Mouse (Mus musculus): ENCODE data around the gene Taok1. TPM values are rescaled to one million over a fixed set of nuclear protein-coding genes. Genes with fewer than 3 reads are reported as not detected.
A peak's percentile ranks its signal among the peaks of the same experiment; 100 is the strongest.

Taok1 gene
- polyA plus RNA-seq, 1 experiment from 2014 or later = 37.5 TPM

DNA sequence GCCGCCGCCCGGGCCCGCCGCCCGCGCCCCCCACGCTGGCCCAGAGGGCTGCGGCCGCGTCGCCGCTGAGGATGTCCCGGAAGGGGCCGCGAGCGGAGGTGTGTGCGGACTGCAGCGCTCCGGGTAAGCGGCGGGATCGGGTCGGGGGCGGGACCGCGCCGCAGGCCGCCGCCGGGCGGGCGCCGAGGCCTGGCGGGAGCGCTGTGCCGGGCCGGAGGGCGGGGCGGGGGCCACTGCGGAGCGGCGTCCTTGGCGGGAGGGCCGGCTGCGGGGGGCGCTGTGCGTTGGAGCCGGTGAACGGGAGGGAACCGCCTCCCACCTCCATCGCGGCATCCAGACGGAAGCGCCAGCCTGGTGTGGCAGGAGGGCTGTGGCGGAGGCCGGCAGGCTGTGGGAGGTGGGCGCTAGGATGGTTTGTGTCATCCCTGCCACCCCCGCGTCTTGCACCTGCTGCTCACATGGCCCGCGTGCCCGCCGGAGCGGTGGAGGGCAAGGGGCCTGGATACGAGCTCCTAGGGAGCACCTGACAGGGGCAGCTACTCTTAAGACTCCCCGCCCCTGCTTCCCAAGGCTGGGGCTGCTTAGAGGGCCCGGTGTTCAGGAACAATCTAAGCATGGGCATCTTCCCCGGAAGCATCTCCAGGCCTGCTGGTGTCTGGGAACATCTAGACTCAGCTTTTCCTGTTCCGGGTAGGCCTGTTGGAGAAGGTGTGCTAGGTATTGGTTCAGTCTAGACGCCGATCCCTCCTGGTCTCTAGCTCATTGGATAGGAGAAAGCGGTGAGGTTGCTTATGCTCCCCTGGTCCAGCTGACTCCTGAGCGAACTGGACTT, 113.9 kb downstream of the Taok1 start, which contains the start of gene Git1:
Git1 (plus strand) TSS at position 51 of the 832 bp plus-strand sequence.
- DNase-seq (peak; percentile 60), ATAC-seq (ENCODE audit: low FRiP score, low TSS enrichment) (no peak)
- H3K27me3 ChIP-seq (ENCODE audit: control insufficient read depth, insufficient read depth, low read length) = no peaks in the 10 kb centered on the region
- peak within 1 kb of the TSS; percentile 89 for H3K27ac ChIP-seq (replicated peaks; ENCODE audit: low read depth, low read length)
- H3K4me3 ChIP-seq (replicated peaks; ENCODE audit: low read depth, low read length) = peak within 1 kb of the TSS; percentile 87
- H3K4me1 ChIP-seq (ENCODE audit: control insufficient read depth, insufficient read depth, low read length) = peaks cover 42% of the 10 kb centered on the region
- WGBS = 1% methylated on average over 59 of the region's 74 CpGs
- no peaks in the 10 kb centered on the region for H3K9me3 ChIP-seq (ENCODE audit: control insufficient read depth, low read length)
- H3K36me3 ChIP-seq (ENCODE audit: control insufficient read depth, insufficient read depth, low read length) = 0 out of 2 replicates have a peak, but pooled peaks cover 1% of the 10 kb centered on the region
- peak within 1 kb of the TSS; percentile 93 for H3K9ac ChIP-seq (replicated peaks; ENCODE audit: low read length)
- peak within 1 kb of the TSS; percentile 81 for H3K4me2 ChIP-seq (ENCODE audit: low read length)

DNA sequence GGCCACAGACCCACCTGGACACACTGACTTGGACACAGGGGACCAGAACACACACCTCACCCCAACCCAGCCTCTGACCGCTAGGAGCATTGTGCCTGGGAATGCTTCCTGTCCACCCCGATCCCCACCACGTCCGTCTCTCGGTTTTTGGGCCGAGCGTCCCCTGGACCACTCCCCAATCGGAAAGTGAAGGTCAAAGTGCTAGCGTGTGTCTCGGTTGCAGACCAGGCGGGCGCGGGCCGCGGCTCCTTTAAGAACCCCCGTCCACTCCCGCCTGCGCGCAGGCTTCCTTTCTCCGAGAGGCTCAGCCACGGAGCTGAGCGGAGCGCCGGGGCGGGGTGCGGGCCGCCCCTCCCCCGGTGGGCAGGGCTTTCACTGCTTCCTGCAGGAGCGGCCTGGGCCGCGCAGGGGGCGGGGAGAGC, 114.7 kb downstream of the Taok1 start:
- Histone ChIP-seq H3K9ac (replicated peaks; ENCODE audit: low read length) (peak overlapping the region; percentile 93), H3K36me3 (ENCODE audit: control insufficient read depth, insufficient read depth, low read length) (no peaks in the 10 kb centered on the region), H3K4me1 (ENCODE audit: control insufficient read depth, insufficient read depth, low read length) (peaks cover 47% of the 10 kb centered on the region), H3K9me3 (ENCODE audit: control insufficient read depth, low read length) (no peaks in the 10 kb centered on the region), H3K27ac (replicated peaks; ENCODE audit: low read depth, low read length) (peak overlapping the region; percentile 89), H3K27me3 (ENCODE audit: control insufficient read depth, insufficient read depth, low read length) (no peaks in the 10 kb centered on the region), H3K4me3 (replicated peaks; ENCODE audit: low read depth, low read length) (peak overlapping the region; percentile 41), H3K4me2 (ENCODE audit: low read length) (peak overlapping the region; percentile 81)
- WGBS = under 1% methylated on average over 31 of the region's 32 CpGs
- ATAC-seq (ENCODE audit: low FRiP score, low TSS enrichment) (peak; percentile 79), DNase-seq (peak; percentile 97)

DNA sequence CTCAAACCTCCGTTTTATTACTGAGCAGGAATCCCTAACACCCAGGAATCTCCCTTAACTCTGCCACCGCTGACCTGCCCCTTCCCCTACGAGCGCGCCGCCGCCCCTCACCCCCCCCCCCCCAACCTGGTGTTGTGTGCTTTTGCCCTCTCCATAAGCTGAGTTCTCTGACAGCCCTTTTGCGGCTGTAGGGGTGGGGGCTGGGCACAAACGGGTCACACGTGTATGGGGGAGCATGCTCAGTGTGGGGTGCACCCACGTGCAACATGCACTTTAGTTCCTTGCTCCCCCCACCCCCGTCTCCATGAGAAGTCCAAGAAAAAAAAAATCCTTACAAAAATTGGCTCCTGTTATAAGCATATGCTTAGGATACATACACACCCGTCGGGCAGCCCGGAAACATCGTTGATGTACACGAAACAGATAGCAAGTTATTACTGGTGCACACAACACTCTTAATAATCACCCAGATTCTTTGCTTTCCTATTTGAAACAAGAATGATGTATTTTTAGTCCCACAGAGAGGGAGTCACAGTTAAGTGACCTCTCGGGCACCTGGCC, 115.2 kb downstream of the Taok1 start:
- Histone ChIP-seq H3K27me3 (ENCODE audit: control insufficient read depth, insufficient read depth, low read length) (no peaks in the 10 kb centered on the region), H3K4me3 (replicated peaks; ENCODE audit: low read depth, low read length) (peak overlapping the region; percentile 41), H3K9me3 (ENCODE audit: control insufficient read depth, low read length) (no peaks in the 10 kb centered on the region), H3K36me3 (ENCODE audit: control insufficient read depth, insufficient read depth, low read length) (no peaks in the 10 kb centered on the region), H3K9ac (replicated peaks; ENCODE audit: low read length) (peak overlapping the region; percentile 93), H3K4me2 (ENCODE audit: low read length) (peak overlapping the region; percentile 81), H3K27ac (replicated peaks; ENCODE audit: low read depth, low read length) (peak overlapping the region; percentile 89), H3K4me1 (ENCODE audit: control insufficient read depth, insufficient read depth, low read length) (peaks cover 49% of the 10 kb centered on the region)
- ATAC-seq (ENCODE audit: low FRiP score, low TSS enrichment) (no peak), DNase-seq (peak; percentile 54)
- WGBS = 0% methylated on average over 18 of the region's 18 CpGs

DNA sequence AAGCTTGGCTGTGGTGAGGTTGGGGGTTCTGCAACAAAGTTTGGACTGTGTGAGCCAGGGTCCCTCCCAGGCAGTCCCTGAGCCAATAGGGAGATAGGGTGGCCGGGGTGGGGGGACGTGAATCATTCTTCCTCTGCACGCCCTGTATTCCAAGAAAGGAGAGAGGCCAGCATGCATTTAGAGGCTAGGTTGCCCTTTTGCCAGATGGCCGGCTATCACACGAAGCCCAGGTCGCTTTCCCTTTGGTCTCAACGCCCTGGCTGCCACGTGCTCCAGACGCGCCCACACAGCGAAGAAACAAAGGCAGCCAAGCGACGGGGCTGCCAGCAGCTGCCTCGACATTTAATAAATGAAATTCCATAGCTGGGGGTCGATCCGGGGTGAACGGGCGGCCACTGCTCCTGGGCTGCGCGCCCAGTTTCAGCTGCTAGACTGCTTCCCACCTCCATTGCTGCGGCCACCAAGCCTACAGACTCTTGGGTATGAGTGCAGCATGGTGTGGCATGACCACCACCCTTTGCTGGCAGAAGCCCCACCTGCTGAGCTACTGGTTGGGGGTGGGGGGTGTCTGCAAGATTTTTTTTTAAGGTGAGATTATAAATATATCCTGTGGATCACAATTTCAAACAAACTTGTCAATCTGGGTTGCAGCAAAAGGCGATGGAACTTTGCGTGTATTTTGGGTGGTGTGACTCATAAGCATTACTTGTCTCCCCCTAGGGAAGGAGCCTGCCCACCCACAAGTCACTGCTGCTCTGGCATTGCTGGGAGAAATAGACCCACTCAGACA, 115.9 kb downstream of the Taok1 start:
- DNase-seq = peak; percentile 67
- H3K27me3 ChIP-seq (ENCODE audit: control insufficient read depth, insufficient read depth, low read length) = no peaks in the 10 kb centered on the region
- WGBS = under 1% methylated on average over 23 of the region's 23 CpGs
- H3K9ac ChIP-seq (replicated peaks; ENCODE audit: low read length) = peak overlapping the region; percentile 48; the same call in 1 of the 2 replicates
- peak overlapping the region; percentile 81 for H3K4me2 ChIP-seq (ENCODE audit: low read length)
- H3K9me3 ChIP-seq (ENCODE audit: control insufficient read depth, low read length) = no peaks in the 10 kb centered on the region
- ATAC-seq (ENCODE audit: low FRiP score, low TSS enrichment) = peak; percentile 29; the same call in 1 of the 2 replicates
- peak overlapping the region; percentile 41 for H3K4me3 ChIP-seq (replicated peaks; ENCODE audit: low read depth, low read length)
- peak overlapping the region; percentile 75 for H3K27ac ChIP-seq (replicated peaks; ENCODE audit: low read depth, low read length)
- no peaks in the 10 kb centered on the region for H3K36me3 ChIP-seq (ENCODE audit: control insufficient read depth, insufficient read depth, low read length)
- peaks cover 56% of the 10 kb centered on the region for H3K4me1 ChIP-seq (ENCODE audit: control insufficient read depth, insufficient read depth, low read length)

DNA sequence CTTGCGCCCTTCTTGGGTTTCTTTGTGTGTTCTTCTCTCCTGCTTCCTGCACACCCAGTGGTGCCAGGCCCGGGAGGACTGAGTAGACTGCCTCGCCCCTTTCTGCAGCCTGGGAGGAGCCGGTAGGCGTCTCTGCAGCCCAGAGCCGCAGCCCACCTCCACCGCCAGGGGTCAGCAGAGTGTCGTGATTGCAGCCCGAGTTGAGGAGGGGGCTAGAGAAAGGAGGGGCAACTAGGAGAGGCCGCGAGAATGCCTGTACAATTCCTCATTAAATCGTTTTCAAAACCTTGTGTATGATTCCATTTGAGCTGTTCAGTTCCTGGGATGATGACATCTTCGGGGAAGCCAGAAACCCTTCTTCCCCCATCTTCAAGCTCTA, 116.5 kb downstream of the Taok1 start:
- Histone ChIP-seq H3K27me3 (ENCODE audit: control insufficient read depth, insufficient read depth, low read length) (no peaks in the 10 kb centered on the region), H3K9me3 (ENCODE audit: control insufficient read depth, low read length) (no peaks in the 10 kb centered on the region), H3K9ac (replicated peaks; ENCODE audit: low read length) (peak overlapping the region; percentile 20; the same call in 1 of the 2 replicates), H3K36me3 (ENCODE audit: control insufficient read depth, insufficient read depth, low read length) (no peaks in the 10 kb centered on the region), H3K27ac (replicated peaks; ENCODE audit: low read depth, low read length) (peak overlapping the region; percentile 75), H3K4me3 (replicated peaks; ENCODE audit: low read depth, low read length) (peak overlapping the region; percentile 41), H3K4me1 (ENCODE audit: control insufficient read depth, insufficient read depth, low read length) (peaks cover 62% of the 10 kb centered on the region), H3K4me2 (ENCODE audit: low read length) (peak overlapping the region; percentile 81)
- WGBS = 1% methylated on average over 13 of the region's 13 CpGs
- peak; percentile 49; the same call in 1 of the 2 replicates for ATAC-seq (ENCODE audit: low FRiP score, low TSS enrichment)
- peak; percentile 97 for DNase-seq

DNA sequence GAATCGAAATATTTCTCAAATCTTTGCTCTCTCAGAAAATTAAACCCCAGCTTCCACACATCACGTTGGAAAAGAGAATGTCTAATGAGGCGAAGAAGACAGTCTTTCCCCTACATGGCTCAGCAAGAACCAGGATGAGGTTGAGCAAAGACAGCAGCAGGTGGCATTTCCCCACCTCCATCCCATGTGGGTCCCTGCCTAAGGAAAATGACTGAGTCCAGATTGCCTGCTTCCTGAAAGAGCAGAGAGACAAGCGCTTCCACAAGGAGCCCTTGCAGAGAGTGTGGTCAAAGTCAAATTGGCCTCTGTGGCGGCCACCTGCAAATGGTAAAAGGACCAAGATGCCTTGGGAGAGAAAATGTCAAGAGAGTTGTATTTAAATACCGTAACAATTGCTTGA, 117.2 kb downstream of the Taok1 start:
- DNase-seq (no peak), ATAC-seq (ENCODE audit: low FRiP score, low TSS enrichment) (no peak)
- Histone ChIP-seq H3K4me1 (ENCODE audit: control insufficient read depth, insufficient read depth, low read length) (peaks cover 67% of the 10 kb centered on the region), H3K9me3 (ENCODE audit: control insufficient read depth, low read length) (no peaks in the 10 kb centered on the region), H3K4me2 (ENCODE audit: low read length) (peak overlapping the region; percentile 81), H3K4me3 (replicated peaks; ENCODE audit: low read depth, low read length) (peak overlapping the region; percentile 95), H3K36me3 (ENCODE audit: control insufficient read depth, insufficient read depth, low read length) (no peaks in the 10 kb centered on the region), H3K9ac (replicated peaks; ENCODE audit: low read length) (peak overlapping the region; percentile 98), H3K27ac (replicated peaks; ENCODE audit: low read depth, low read length) (peak overlapping the region; percentile 75; the same call in 1 of the 2 replicates), H3K27me3 (ENCODE audit: control insufficient read depth, insufficient read depth, low read length) (no peaks in the 10 kb centered on the region)
- WGBS = 69% methylated on average over 6 of the region's 6 CpGs

DNA sequence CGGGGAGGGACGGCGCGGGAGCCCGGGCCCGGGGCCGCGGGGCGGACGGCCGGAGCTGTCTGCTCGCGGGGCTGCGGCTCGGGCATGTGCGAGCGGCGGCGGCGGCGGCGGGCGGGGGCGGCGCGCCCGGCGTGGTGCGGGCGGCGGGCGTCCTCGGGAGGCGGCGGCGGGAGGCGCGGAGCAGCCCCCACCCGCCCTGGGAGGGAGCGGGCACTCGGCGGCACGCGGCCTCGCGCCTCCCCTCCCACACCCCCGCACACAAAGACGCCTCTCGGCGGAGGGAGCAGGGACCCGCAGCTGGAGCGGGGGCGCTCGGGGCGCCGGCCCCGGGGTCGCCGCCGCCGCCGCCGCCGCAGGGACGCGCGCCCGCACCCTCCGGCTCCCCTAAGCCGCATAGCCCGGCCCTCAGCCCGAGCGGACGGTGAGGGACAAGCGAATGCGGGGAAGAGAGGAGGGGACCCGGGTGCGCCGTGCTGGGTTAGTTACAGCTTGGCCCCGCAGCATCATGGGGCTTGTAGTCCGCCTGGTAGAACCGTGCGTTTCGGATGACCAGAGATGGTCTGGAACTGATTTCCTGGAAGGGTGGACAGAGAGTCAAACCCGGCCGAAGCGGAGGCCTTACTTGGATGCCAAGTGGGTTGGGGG, 117.9 kb downstream of the Taok1 start, which contains the start of gene Ankrd13b:
Ankrd13b (minus strand) TSS at position 88 of the 645 bp plus-strand sequence.
- H3K27ac ChIP-seq (replicated peaks; ENCODE audit: low read depth, low read length) = peak within 1 kb of the TSS; percentile 93
- H3K9me3 ChIP-seq (ENCODE audit: control insufficient read depth, low read length) = no peaks in the 10 kb centered on the region
- peak within 1 kb of the TSS; percentile 98 for H3K9ac ChIP-seq (replicated peaks; ENCODE audit: low read length)
- whole genome bisulfite sequencing = under 1% methylated on average over 48 of the region's 87 CpGs
- H3K36me3 ChIP-seq (ENCODE audit: control insufficient read depth, insufficient read depth, low read length) = no peaks in the 10 kb centered on the region
- DNase-seq = peak; percentile 92
- H3K27me3 ChIP-seq (ENCODE audit: control insufficient read depth, insufficient read depth, low read length) = no peaks in the 10 kb centered on the region
- H3K4me1 ChIP-seq (ENCODE audit: control insufficient read depth, insufficient read depth, low read length) = peaks cover 64% of the 10 kb centered on the region
- H3K4me2 ChIP-seq (ENCODE audit: low read length) = peak within 1 kb of the TSS; percentile 81
- peak within 1 kb of the TSS; percentile 95 for H3K4me3 ChIP-seq (replicated peaks; ENCODE audit: low read depth, low read length)
- peak; percentile 65 for ATAC-seq (ENCODE audit: low FRiP score, low TSS enrichment)

Measured in midbrain, embryonic 14.5 days (tissue).